Mouse (Mus musculus) midbrain, postnatal 0 days (tissue): ENCODE measurements around the gene Usp17la. TPM values are rescaled to one million over a fixed set of nuclear protein-coding genes. Genes with fewer than 3 reads are reported as not detected.
"Not testable (repeated sequence)": the region's sequence is repeated elsewhere in the genome, so short reads cannot be mapped to it uniquely, and the experiment has no call there.

Experiments used
- ATAC-seq: fragments of 200-750 bp; cut with Nextera tagmentation; 2 replicates; pipeline ENCODE4 v1.8.0; 2017; ENCODE audit warnings: moderate number of reproducible peaks, mild to moderate bottlenecking, moderate TSS enrichment, moderate library complexity; ENCODE audit not compliant: low FRiP score
- DNase-seq: peaks from one replicate; pipeline ENCODE4 v3.0.0-alpha.2; 2015; ENCODE audit warnings: low spot score
- H3K27ac ChIP-seq: fragments of 300-500 bp; sonication (generic); 2 replicates; pipeline ENCODE4 v1.5.1; 2014; ENCODE audit warnings: low read depth, mild to moderate bottlenecking, low read length, mixed read lengths
- H3K27me3 ChIP-seq: fragments of 300-500 bp; sonication (generic); 2 replicates; pipeline ENCODE4 v1.6.1; 2014; ENCODE audit warnings: low read length, control low read depth, mixed read lengths; ENCODE audit not compliant: insufficient read depth
- H3K36me3 ChIP-seq: fragments of 300-500 bp; sonication (generic); 2 replicates; pipeline ENCODE4 v1.6.1; 2014; ENCODE audit warnings: low read length, control low read depth, mixed read lengths; ENCODE audit not compliant: insufficient read depth
- H3K4me1 ChIP-seq: fragments of 300-500 bp; sonication (generic); 2 replicates; pipeline ENCODE4 v1.6.1; 2014; ENCODE audit warnings: mild to moderate bottlenecking, control low read depth, antibody characterized with exemption, low read length, mixed read lengths; ENCODE audit not compliant: insufficient read depth
- H3K4me2 ChIP-seq: fragments of 300-500 bp; sonication (generic); 2 replicates; pipeline ENCODE4 v1.6.1; 2014; ENCODE audit warnings: low read depth, mild to moderate bottlenecking, low read length, mixed read lengths; ENCODE audit not compliant: poor library complexity, severe bottlenecking
- H3K4me3 ChIP-seq: fragments of 300-500 bp; sonication (generic); 2 replicates; pipeline ENCODE4 v1.5.1; 2014; ENCODE audit warnings: low read depth, mild to moderate bottlenecking, low read length, moderate library complexity
- H3K9ac ChIP-seq: fragments of 300-500 bp; sonication (generic); replicated peaks from 2 replicates; pipeline ENCODE4 v1.6.1; 2014; ENCODE audit warnings: mild to moderate bottlenecking, low read length, moderate library complexity, mixed read lengths; ENCODE audit not compliant: poor library complexity, severe bottlenecking
- H3K9me3 ChIP-seq: fragments of 300-500 bp; sonication (generic); 2 replicates; pipeline ENCODE4 v1.6.1; 2016; ENCODE audit warnings: low read length, control low read depth
- CTCF ChIP-seq: IDR thresholded peaks from 2 replicates; pipeline ENCODE4 v1.5.1; 2016; ENCODE audit warnings: antibody characterized with exemption, mild to moderate bottlenecking
- WGBS: fragments of 180-500 bp; shearing (Covaris S2); extraction: QIAGEN DNeasy Blood & Tissue Kit; methylation state at CpG from one replicate; pipeline ENCODE4 v1.1.7; 2014; 5-methylcytosine and 5-hydroxymethylcytosine counted together
- polyA plus RNA-seq: library from polyadenylated mRNA; unstranded; fragments of >200 nt; fragmentation: Nextera tagmentation; extraction: Ambion mirVana; gene quantifications from 2 replicates; pipeline ENCODE4 v1.2.1, GENCODE M21; 2015
- total RNA-seq: library from RNA; depleted of rRNA; stranded (reverse); fragments of >200 nt; gene quantifications from 2 replicates; pipeline ENCODE4 v1.2.3, GENCODE M21; 2014; rRNA removed

Gene Usp17la
- not detected in 2 replicates for total RNA-seq
- not detected in 2 replicates for polyA plus RNA-seq

DNA sequence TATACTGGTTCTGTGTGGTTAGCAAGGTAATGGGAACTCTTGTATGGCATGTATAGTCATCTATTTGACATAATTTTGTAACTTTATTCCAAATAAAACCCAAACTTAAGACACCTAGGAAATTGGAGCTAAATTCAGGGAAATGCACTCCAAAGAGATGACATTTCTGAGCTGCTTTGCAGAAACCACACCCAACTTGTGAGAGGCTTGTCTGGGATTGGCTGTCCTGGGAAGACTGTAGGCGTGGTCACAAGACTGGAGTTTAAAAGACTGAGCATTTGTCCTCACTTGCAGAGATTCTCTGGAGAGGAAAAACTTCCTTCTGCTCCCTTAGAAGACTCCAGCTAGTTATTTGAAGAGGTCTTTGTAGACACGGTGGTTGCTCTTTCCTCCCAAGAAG is at the start of gene Usp17la:
Usp17la (plus strand) TSS at position 301 of the 400 bp plus-strand sequence.
- H3K9me3 ChIP-seq, H3K36me3 ChIP-seq, H3K27ac ChIP-seq, H3K4me1 ChIP-seq, H3K27me3 ChIP-seq, H3K4me2 ChIP-seq, H3K9ac ChIP-seq, ATAC-seq, H3K4me3 ChIP-seq, DNase-seq: not testable (repeated sequence)
- WGBS = 77% methylated on average over 2 of the region's 2 CpGs

- H3K9me3 ChIP-seq, H3K9ac ChIP-seq, H3K4me1 ChIP-seq, H3K36me3 ChIP-seq, H3K4me2 ChIP-seq, H3K4me3 ChIP-seq, ATAC-seq, DNase-seq, H3K27ac ChIP-seq, H3K27me3 ChIP-seq: not testable (repeated sequence)
- WGBS = 87% methylated on average over 8 of the region's 8 CpGs
These were observed 46.5 kb upstream of the Usp17la start for GRCm38 (mm10) chr7:104810335-104810734.

DNA sequence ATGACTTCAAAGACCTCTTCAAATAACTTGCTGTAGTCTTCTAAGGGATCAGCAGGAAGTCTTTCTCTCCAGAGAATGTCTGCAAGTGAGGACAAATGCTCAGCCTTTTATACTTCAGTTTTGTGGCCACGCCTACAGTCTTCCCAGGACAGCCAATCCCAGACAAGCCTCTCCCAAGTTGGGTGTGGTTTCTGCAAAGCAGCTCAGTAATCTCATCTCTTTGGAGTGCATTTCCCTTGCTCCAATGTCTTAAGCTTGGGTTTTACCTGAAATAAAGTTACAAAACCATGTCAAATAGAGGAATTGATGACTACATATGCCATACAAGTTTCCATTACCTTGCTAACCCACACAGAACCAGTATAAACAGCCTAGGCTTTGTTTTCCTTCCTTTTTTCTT is 14.3 kb upstream of the Usp17la start, which contains the start of gene Usp17lb:
Usp17lb (minus strand) TSS at position 101 of the 400 bp plus-strand sequence.
- H3K4me2 ChIP-seq = no peak within 1 kb of the TSS

DNA sequence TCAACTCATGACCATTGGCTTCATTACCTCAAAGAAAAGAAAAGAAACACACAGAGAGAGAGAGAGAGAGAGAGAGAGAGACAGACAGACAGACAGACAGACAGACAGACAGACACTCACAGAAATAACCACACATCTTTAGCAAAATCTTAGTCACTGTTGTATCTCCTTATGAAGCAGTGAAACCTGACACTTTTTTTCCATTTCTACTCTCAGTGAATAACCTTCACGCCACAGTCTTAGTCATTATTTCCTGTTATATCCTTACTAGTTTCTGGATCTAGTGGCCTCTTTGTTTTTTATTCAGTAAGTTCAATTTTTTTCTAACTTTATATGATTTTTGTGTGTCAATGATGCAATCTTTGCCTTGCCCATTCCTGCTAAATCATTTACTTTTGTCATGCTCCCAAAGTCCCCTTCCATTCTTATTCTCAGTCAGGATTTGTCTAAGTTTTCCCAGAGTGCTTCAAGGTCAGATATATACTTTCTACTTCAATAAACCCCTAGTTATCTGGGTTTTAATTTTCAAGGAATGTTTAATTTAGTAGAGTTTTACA is 13.0 kb upstream of the Usp17la start:
- DNase-seq (no peak), ATAC-seq (no peak)
- no peak for TF ChIP-seq CTCF
- Histone ChIP-seq H3K27ac (no peak overlapping the region), H3K4me1 (no peaks in the 10 kb centered on the region), H3K9me3 (no peaks in the 10 kb centered on the region), H3K27me3 (no peaks in the 10 kb centered on the region), H3K4me3 (no peak overlapping the region), H3K4me2 (no peak overlapping the region), H3K9ac (no peak overlapping the region), H3K36me3 (no peaks in the 10 kb centered on the region)
- 89% methylated on average over 1 of the region's 1 CpGs for WGBS

More for the DNA sequence above, 14.3 kb upstream of the Usp17la start, which contains the start of gene Usp17lb:
- no peak for ATAC-seq
- Histone ChIP-seq H3K9me3 (no peaks in the 10 kb centered on the region), H3K27me3 (no peaks in the 10 kb centered on the region), H3K4me1 (no peaks in the 10 kb centered on the region), H3K36me3 (no peaks in the 10 kb centered on the region), H3K27ac (no peak within 1 kb of the TSS), H3K4me3 (no peak within 1 kb of the TSS), H3K9ac (no peak within 1 kb of the TSS)
- TF ChIP-seq CTCF = no peak
- DNase-seq = no peak
- 55% methylated on average over 1 of the region's 1 CpGs for WGBS

DNA sequence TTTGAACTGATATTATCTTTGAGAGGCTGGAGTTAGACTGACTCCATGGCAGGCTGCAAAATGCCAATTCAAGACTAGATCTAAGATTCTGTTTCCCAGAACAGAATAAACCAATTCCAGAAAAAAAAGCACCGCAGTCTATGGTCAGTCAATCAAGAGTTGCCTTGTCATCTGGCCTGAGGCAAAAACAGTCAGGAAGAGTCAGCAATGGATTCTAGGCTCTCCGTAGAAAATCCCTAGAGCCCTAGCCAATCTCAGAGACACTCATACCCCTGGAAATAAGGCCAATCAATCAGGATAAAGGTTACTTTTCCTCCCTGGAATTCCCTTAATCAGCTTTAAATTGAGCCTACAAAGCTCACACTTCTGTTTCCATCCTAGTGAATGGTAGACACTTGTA is 5.3 kb upstream of the Usp17la start:
- not testable (repeated sequence) for H3K27ac ChIP-seq, H3K4me1 ChIP-seq, ATAC-seq, H3K4me2 ChIP-seq, H3K4me3 ChIP-seq, H3K27me3 ChIP-seq, H3K9me3 ChIP-seq, DNase-seq, H3K36me3 ChIP-seq, H3K9ac ChIP-seq
- 70% methylated on average over 2 of the region's 2 CpGs for WGBS

- DNase-seq = no peak
These were observed 1.5 kb upstream of the Usp17la start for GRCm38 (mm10) chr7:104855248-104855750.

More at GRCm38 (mm10) chr7:104855248-104855750, 1.5 kb upstream of the Usp17la start:
- TF ChIP-seq CTCF = no peak
- H3K27ac ChIP-seq = no peak overlapping the region
- no peak overlapping the region for H3K4me2 ChIP-seq
- no peak overlapping the region for H3K4me3 ChIP-seq
- no peaks in the 10 kb centered on the region for H3K4me1 ChIP-seq
- H3K9ac ChIP-seq = no peak overlapping the region
- 86% methylated on average over 3 of the region's 3 CpGs for WGBS
- ATAC-seq = no peak
- no peaks in the 10 kb centered on the region for H3K9me3 ChIP-seq
- no peaks in the 10 kb centered on the region for H3K27me3 ChIP-seq
- no peaks in the 10 kb centered on the region for H3K36me3 ChIP-seq
